Mouse (Mus musculus): Measurements from ENCODE around the gene Gm20503.

The Gm20503 gene

DNA sequence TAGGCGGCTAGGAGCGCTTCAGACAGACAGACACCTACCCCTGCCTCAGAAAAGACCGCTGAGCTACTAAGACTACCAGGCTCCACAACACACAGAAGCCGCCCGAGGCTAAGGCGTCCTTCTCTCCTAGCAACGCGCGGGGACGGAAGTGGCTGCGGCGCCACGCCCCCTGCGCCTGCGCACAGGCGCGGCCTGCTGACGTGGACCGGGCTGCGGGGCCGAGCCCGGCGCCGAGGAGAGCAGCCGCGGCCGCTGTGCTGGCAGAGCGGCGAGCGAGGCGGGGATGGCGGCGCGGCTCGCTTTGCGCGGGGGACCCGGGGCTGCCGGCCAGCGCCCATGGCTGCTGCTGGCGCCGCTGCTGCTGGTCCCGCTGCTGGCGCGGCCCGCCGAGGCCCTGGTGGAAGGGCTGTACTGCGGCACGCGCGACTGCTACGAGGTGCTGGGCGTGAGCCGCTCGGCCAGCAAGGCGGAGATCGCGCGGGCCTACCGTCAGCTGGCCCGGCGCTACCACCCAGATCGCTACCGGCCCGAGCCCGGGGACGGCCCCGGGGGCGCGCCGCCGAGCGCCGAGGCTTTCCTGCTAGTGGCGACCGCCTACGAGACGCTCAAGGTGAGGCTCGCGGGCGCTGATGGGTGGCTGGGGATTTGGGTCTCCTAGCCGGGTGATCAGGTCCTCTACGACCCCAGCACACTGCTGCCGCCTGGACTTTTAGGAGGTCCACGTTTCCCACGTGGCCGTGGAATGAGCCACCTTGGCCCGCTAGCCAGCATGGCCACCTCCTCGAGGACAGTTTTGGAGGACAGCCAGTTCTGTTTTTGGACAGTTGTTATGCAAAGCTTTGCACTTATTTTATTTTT lies at the start of gene Gm20503:
Gm20503 (plus strand) TSS at position 263 of the 858 bp plus-strand sequence.
- DNase-seq (ENCODE audit: low spot score): peak; percentile 94

DNA sequence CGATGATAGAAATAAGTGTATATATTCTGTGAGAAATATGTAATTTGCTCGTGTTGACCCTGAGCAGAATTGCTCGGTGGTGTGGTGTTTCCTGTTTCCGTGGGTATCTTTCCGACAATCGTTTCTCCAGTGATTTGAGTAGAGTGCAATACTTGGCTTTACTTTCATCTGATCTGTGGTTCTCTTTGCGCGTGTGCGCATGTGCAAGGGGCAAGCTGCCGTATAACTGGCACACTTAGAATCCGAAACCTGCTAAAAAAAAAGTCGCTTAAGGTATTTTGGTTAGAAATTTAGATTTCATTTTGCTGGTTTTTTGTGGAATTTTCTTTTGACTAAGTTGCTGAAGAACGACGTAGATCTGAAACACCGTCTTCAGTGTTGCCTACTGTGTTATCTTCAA lies 41.3 kb upstream of the Gm20503 start:
- no peak for DNase-seq (ENCODE audit: low spot score)

DNA sequence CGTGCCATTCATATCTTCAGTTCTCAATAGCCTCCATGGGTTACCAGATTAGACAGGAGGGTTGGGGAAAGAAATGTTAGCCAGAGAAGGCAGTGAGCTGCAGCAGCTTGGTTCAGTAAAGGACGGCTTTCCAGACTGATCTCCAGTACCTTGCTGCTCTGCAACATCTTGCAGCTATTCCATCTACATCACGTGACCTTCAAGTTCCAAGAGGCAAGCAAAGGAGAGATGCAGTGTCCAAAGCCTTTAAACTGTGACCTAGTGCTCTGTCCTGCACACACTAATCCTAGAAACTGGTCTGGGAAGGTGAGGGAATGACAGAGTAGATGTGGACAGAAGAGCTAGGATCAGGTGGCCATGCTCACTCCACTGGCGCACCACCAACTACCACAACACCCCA lies 39.7 kb upstream of the Gm20503 start:
- DNase-seq (ENCODE audit: low spot score): no peak

DNA sequence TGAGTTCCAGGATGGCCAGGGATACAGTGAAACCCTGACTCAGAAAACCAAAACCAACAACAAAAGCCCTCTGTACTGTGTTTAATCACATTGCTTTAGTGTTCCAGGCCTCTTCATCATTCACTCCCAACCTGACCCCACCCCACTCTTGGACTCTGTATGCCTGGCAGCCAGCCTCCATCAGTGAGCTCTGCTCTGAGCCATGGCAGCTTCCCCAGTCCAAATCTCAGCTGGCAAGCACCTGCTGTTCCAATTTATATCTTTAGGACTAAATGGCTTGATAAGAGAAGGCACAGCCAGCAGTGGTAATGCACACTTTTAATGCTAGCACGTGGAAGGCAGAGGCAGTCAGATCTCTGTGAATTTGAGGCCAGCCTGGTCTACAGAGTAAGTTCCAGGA lies 37.9 kb upstream of the Gm20503 start:
- DNase-seq (ENCODE audit: low spot score): no peak

DNA sequence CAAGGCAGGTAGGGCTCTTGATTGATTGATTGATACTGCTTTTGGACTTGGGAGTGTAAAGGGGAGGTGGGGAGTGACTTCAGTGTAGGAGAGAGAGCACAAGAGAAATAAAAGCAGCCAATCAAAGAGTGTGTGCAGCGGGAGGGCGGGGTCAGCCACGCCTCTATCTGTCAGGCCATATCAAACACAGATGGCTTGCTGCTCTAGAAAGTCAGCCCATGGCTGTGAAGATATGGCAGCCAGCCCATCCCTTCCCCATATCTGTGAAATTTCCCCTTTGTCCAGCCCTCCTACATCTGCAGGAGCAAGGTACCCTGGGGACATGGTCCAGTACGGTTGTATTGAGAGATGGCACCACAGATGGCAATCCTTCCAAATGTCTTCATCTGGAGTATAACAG lies 32.3 kb upstream of the Gm20503 start:
- DNase-seq (ENCODE audit: low spot score): no peak

DNA sequence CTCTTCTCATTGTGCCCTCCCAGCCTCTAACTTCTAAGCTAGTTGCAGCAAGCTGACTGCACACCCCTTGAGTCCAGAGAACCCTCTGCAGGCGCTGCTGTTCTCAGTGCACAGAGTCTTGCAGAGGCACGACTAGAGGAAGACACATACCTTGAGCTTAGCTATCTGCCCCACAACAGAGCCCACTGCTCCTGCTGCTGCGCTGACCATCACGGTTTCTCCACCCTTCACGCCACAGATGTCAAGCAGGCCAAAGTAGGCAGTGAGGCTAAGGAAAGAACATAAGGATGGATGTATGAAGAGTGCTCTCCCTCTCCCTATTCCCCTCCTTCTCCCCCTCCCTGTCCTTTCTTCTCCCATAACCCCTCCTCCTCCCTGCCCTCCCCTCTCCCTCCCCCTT lies 27.3 kb upstream of the Gm20503 start:
- no peak for DNase-seq (ENCODE audit: low spot score)

DNA sequence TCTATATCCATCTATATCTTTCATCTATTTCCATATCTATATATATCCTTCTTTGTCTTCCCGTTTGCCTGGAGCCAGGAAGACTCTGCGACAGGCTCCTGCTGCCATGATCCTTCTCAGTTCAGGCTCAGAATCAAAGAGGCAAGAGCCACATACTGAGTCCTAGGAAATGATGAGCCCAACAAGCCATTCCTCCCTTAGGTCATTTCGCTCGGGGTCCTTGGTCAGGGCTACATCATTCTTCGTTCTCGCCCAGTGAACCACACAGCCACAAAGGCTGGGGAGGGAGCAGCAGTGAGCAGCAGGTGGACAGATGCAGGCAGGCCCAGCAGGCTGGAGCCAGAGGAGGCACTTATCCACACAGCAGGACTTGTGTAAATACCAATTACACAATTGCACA lies 21.6 kb upstream of the Gm20503 start:
- no peak for DNase-seq (ENCODE audit: low spot score)

DNA sequence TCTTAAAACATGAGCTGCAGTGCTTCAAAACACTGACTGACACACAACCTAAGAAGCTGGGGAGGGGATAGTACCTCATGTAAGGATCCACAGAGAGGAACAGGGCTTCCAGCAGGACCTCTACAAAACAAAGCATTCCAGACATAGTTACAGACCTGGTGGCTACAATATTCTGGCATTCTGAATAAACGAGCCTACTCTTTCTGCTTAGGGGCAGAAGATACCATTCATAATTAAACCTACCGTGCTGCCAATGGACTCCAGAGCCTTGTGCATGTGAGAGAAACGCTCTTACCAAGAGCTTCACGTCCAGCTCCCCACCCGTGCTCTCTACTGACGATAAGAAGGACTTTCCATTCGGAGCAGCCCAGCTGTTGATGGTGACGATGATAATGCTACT lies 20.2 kb upstream of the Gm20503 start:
- DNase-seq (ENCODE audit: low spot score): no peak

DNA sequence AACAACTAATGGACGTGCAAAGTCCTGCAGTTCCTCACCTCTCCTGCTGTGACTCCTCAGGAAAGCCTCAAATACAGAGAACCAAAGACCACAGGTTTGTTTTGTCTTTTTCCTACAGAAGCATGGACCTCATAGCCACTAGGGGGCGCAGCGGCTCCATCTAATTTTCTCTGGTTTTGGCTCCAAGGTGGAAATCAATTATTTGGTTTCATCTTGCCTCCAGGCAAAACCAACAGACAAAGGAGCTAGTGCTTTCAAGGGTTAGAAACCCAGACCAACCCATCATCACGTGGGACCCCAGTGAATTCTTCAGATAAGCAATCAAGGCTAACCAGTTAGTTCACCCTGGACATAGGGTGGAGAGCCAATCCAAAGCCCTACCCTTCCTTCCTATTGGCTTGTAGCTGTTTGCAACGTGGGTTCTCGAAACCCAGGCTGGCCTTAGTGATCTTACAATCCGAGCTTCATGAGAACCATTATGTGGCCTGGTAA lies 17.8 kb upstream of the Gm20503 start:
- peak; percentile 90 for DNase-seq (ENCODE audit: low spot score)

DNA sequence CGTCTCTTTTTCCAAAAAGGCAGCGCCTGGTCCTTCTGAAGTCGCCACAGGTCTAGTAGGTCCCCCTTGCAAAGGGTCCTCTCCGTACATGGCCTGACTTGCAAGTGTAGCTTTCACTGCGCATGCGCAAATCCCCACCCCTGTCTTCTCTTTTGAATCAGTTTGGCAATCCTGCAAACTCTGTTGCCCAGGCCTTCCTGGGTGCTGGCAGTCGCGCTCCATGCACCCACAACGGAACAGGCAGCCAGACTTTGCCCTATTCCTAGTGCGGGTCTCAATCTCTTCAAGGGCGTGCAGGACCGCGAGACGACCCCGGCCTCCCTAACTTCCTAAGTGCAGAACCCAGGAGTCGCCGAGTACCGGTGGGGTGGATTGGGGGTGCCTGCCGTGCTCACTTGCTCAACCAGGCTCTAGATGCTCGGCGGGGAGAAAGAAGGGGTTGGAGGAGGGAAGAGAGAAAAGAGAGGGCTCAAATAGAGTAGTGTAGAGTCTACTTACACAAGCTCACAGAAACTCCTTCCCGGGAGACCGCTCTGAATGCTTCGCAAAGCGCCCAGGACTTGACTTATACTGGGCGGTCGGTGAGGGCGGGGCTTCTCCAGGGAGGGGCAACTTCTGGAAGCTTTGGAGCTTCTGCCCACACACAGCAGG lies 16.3 kb upstream of the Gm20503 start, which contains the start of gene Ptgr1:
Ptgr1 (minus strand) TSS at position 580 of the 651 bp plus-strand sequence.
- DNase-seq (ENCODE audit: low spot score): peak; percentile 90

DNA sequence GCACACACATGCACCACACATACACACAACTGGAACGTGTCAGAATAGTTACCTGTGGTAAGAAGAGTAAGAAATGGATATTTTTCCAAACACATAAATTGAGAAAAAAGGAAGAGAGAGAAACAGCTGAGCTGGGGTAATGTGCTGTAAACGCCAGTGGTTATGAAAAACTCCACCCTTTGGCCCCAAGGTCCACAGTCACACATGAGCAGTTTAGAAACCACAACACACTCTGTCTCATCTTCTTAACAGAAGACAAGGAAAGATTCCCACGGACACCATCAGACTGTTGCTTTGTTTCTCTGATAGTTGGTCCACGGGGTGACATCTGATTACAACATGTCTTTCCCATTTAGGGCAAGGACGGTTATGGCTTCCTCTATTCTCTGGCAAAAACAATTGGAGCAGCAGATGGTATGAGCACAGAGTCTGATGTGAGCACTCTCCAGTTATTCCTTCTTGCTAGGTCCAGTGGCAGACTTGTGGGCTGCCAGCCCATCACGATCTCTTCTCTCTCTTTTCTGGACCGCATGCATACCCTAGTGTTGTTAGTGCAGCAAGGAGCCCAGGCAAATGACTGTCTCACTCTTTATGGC lies 13.6 kb upstream of the Gm20503 start:
- DNase-seq (ENCODE audit: low spot score): no peak

DNA sequence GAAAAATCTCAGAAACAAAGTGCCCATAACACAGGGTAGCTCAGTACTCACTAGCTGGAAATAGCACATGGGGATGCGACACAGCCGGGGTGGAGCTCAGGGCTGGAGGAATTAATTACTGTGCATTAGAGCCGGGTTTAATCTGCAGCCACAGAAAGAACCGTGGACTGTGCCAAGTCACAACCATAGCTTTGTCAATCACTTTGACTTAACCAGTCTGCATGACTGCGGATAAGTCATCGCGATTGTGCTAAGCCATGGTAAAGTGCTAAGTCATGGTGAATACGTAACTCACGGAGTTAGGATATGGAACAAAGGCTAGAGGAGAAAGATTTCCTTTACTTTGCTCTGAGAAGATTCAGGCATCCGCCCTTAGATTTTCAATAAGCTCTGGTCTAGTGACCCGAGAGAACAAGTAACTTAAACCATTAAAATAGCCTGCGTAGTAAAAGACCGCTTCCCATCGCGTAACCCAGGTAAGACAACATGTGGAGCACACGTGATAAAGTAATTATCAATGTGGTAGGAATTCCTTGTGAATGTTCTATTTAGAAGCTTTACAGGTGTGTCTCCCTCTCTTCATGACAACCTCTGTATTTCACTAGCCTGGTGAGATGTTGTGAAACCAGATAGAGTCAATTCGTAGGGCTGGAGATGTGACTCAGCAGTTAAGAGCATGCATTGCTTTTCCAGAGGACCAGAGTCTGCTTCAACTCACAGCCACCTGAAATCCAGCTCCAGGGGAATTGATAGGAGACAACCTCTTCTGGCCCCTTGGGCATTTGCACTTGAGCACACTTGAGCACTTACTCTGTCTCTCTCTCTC lies 12.2 kb upstream of the Gm20503 start:
- no peak for DNase-seq (ENCODE audit: low spot score)

DNA sequence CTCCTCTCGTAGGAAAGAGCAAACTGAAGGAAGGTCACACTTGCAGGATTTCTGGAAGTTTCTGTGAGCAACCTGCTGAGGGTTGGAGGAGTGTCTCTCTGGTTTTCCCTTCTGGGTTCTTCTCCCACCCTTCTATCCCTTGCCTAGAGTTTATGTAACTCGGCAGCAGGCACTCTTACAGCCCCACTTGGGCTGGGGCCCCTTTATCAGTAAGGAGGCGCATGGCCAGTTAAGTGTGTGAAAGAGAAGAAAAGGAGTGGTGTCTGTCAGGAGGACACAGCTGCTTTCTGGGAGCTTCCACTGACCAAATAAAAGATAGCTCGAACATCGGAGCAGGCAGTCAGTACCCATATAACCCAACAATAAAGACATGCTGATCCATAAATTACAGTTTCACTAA lies 10.8 kb upstream of the Gm20503 start:
- no peak for DNase-seq (ENCODE audit: low spot score)

DNA sequence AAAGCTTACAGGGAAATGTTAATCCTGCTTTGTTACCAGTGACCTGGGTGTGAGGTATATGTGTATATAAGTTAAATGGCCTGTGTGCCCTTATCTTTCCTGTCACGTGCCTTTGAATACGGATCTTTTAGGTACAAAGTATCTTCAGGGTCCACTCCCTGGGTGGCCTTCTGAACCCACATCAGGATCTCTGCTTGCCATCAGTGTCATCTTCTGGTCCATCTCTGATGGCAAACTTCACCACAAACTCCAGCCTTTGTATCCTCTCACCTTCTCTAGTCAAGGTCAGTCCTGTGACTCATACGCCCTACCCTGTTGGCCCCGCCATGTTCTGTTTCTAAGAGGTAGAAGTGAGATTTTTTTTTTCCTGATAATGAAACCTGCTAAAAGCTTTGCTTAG lies 8.2 kb upstream of the Gm20503 start, which contains the start of gene Dnajc25:
Dnajc25 (plus strand) TSS at position 301 of the 400 bp plus-strand sequence.
- no peak for DNase-seq (ENCODE audit: low spot score)

DNA sequence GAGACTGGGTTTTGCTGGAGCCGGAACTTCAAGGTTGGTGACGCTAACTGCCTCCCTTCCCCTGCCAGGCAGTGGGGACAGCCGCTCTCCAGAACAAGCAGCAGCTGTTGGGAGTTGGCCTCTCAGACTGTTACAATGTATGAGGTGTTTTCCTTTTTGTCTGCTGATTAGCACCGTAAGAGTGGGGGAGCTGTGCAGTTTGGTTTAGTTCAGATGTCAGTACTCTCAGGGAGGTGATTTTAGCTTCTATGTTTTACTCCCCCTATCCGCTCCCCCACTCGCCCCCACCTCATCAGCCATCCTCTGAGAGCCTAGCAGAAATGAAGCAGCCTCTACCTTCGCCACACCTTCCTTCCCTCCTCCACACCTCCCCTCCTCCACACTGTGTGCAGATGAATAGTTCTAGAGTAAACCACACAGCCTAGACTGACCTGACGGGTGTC lies 7.7 kb upstream of the Gm20503 start:
- DNase-seq (ENCODE audit: low spot score): no peak

DNA sequence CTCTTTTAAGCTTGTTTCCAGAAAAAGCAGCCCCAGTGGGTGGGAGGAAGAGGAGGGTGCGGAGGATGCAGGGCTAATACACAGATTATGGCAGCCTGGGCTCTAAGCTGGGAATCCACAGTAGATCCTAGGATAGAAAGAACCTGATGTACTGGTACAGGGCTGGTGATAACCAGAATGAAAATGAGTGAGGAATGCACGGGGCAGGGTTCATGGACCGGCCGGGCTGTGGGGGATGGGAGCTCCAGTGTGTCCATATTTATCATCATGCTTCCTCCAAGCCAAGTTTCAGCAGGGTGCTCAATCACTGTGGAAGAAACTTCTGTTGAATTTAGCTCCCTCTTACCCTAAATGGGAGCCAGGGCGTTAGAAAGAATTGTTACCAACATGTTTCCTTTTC lies 5.9 kb upstream of the Gm20503 start:
- peak; percentile 22 for DNase-seq (ENCODE audit: low spot score)

DNA sequence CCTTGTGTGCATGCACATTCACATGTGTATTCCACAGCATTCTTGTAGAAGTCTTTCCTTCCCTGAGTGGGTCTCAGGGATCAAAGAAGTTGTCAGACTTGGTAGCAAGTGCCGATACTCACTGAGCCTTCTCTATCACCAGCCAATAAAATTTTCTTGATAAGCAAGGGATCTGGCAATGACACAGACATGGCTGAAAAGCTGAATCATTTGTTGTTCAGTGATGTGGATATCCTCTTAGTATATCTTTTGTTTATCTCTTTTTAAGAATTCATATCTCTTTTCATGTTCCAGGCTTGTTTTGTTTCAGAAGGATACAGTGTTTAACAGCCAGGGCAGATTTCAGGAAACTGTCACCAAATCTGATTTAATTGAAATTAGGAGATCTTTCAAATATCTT lies 4.3 kb upstream of the Gm20503 start:
- DNase-seq (ENCODE audit: low spot score): no peak

DNA sequence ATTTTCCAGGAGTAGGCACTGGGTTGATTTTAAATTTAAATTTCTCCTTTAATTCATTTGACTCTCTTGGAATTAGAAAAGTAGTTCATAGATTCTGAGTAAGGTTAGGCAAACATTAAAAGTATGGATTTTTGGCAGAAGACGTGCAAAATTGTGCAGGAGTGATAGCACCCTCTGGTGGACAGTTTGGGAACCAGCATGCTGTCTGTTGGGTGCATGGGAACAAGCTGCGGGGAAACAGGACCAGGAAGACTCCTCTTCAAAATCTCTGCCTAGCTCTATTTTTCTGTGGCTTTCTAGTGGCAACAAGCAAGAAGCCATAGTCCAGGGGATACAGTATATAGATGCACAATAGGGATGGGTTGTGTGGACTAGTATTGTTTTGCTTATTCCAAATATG lies 3.3 kb upstream of the Gm20503 start:
- DNase-seq (ENCODE audit: low spot score): peak; percentile 82

DNA sequence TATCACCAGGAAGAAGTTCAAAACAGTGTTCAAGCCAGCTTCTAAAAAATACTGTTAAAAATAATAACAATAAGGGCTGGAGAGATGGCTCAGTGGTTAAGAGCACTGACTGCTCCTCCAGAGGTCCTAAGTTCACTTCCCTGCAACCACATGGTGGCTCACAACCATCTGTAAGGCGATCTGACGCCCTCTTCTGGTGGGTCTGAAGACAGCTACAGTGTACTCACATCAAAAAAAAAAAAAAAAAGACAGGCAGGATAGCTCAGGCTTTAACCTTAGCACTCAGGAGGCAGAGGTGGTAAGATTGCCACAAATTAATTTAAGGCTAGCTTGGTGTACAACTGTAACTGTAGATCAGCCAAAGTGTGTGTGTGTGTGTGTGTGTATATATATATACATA lies 2.4 kb upstream of the Gm20503 start:
- DNase-seq (ENCODE audit: low spot score): peak; percentile 46

DNA sequence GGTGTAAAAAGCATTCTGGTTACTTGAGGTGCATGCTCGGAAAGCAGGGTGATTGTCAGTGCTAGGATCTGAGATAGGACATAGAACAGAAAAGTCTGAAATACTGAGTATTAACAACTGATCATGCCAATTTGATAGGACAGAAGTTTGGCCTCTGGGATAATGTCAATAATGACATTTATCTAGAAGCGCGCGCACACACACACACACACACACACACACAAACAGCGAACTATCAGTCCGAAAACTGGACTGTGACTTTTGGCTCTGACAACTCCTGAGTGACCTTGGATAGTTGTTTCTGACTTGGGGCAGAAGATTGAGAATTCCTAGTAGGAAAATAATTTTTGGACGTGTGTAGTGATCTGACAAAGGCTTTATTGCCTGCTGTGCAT lies 793 bp downstream of the Gm20503 start:
- DNase-seq (ENCODE audit: low spot score): no peak

DNA sequence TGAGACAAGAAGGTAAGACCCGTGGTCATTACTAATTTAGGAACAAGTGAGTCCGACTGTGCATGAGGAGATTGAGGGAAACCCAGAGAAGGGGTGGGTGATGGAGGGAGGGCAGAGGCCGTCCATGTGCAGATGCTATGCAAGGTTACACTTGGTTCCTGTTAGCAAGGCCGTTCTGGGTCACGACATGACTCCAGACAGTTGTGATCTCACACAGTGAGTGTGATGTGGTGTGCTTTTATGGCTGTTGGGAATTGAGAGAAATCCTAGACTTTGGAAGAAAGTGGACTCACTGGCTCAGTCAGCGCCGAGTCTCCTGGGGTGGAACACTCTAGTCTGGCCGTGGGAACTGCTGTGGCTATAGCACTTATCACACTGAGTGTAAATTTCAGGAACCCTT lies 3.2 kb downstream of the Gm20503 start:
- peak; percentile 55 for DNase-seq (ENCODE audit: low spot score)

DNA sequence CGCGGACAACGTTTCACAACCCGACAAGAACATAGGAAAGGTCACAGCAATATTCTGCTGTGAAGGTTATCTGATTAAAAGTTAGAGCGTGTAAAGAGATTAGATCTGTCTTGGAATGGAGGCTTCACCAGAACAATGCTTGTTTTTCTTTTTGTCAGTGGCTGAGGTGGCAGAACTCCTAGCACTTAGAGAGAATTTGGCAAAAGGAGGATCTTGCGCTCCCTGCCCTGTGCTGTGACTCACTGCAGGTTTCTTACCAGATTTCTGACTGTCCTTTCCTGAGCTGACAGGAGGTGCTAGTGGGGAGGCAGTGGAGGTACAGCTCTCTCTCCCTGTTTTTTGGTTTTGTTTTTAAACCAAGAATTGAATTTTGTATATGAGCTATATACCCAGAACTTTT lies 4.0 kb downstream of the Gm20503 start:
- DNase-seq (ENCODE audit: low spot score): no peak
